Mouse (Mus musculus): ENCODE measurements at regions not wholly inside any gene's neighbourhood (a gene's known extent, or its start where the extent isn't known, plus 50 kb on each side); places are given as distances from the start of the nearest gene placed in this dataset.

DNA sequence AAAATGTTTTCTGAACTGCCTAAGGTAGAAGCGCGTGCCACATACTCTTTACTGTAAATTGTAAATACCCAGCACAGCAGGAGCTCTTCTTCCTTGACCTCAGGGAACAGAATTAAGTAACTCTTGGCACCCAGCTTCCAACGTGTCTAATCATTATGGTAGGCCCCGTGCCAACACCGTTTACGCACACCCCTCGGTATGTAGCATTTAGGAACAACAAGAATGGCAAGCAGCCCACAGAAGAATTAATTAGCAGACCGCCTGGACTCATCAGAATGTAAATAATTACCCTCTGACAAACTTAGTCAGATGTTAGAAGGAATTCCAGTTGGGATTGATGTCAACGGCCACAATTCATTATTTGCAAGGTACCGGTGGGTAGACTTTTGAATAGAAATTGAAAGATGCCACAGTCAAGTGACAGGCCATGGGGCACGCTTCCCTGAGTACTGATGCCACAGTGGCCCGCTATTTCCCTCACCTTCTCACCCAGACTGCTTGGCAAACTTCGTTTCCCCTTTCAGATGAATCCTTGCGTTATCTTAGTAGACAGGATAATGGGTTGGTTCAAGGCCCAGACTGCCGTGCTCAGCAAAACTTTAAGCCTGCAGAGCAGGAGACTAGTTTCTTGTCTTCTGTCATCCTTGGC lies 81.2 kb upstream of the Galnt5 start:
- no peak for DNase-seq

- DNase-seq, result no peak
Observed at GRCm38 (mm10) chr2:57917721-57918120, 80.0 kb upstream of the Galnt5 start.

- peak; percentile 43 for DNase-seq
Observed at GRCm38 (mm10) chr2:57919102-57919731, 78.5 kb upstream of the Galnt5 start.

GRCm38 (mm10) chr2:57934062-57934822 lies 63.4 kb upstream of the Galnt5 start:
- peak; percentile 25 for DNase-seq
